Mouse (Mus musculus): ENCODE measurements around the gene Clec2e.

- TF ChIP-seq CTCF (IDR thresholded peaks at IDR 0.05; ENCODE audit: low read depth, low read length): no peak
- TF ChIP-seq POLR2A (IDR thresholded peaks at IDR 0.05; ENCODE audit: borderline replicate concordance, low read depth, low read length): no peak
These were observed 52.3 kb downstream of the Clec2e start for GRCm38 (mm10) chr6:129048381-129048780.

All from bone marrow macrophage, adult 2 months (primary cell).